Mouse (Mus musculus): ENCODE measurements around the gene Cdrt4.

- TF ChIP-seq GATA1 (IDR thresholded peaks at IDR 0.05; ENCODE audit: low read length) (no peak), TAL1 (IDR thresholded peaks at IDR 0.05; ENCODE audit: low read length) (no peak)
Measured at GRCm38 (mm10) chr11:63026651-63027141, 75.7 kb downstream of the Cdrt4 start.
